Mouse (Mus musculus) bone marrow macrophage, adult 2 months (primary cell): ENCODE measurements around the gene Brd2. TPM values are rescaled to one million over a fixed set of nuclear protein-coding genes. Genes with fewer than 3 reads are reported as not detected.
A peak's percentile ranks its signal among the peaks of the same experiment; 100 is the strongest.

Experiments used
- H3K27ac ChIP-seq: 2 replicates; pipeline ENCODE4 v1.5.1; 2012; ENCODE audit warnings: low read depth, low read length; ENCODE audit not compliant: insufficient read depth
- H3K4me1 ChIP-seq: 2 replicates; pipeline ENCODE4 v1.6.1; 2012; ENCODE audit warnings: low read length; ENCODE audit not compliant: control insufficient read depth, insufficient read depth
- H3K4me3 ChIP-seq: 2 replicates; pipeline ENCODE4 v1.5.1; 2012; ENCODE audit warnings: mild to moderate bottlenecking, low read length, moderate library complexity; ENCODE audit not compliant: insufficient read depth
- CTCF ChIP-seq: IDR thresholded peaks from 2 replicates; pipeline ENCODE4 v1.5.1; 2012; ENCODE audit warnings: low read depth, mild to moderate bottlenecking, low read length, moderate library complexity
- POLR2A ChIP-seq: IDR thresholded peaks from 2 replicates; pipeline ENCODE4 v1.6.1; 2012; ENCODE audit warnings: mild to moderate bottlenecking, low read depth, low read length, borderline replicate concordance
- polyA plus RNA-seq: library from polyadenylated mRNA; stranded (reverse); fragments of >200 nt; gene quantifications from 2 replicates; pipeline ENCODE4 v1.2.4, GENCODE M21; 2012; ENCODE audit not compliant: missing spikeins, insufficient read depth, insufficient read length

Gene Brd2
- polyA plus RNA-seq, 1 experiment: 185 TPM

- Histone ChIP-seq H3K27ac (peak overlapping the region; percentile 85), H3K4me3 (peak overlapping the region; percentile 72), H3K4me1 (peaks cover 22% of the 10 kb centered on the region)
- no peak for TF ChIP-seq POLR2A
- peak; percentile 79 for TF ChIP-seq CTCF
These were observed 20.8 kb downstream of the Brd2 start for GRCm38 (mm10) chr17:34101604-34102032.

GRCm38 (mm10) chr17:34101185-34101584 lies 21.2 kb downstream of the Brd2 start:
- Histone ChIP-seq H3K4me3 (0 out of 2 replicates have a peak overlapping the region, but pooled peaks have one; percentile 9), H3K4me1 (peaks cover 27% of the 10 kb centered on the region), H3K27ac (no peak overlapping the region)
- no peak for TF ChIP-seq CTCF
- no peak for TF ChIP-seq POLR2A

GRCm38 (mm10) chr17:34099531-34099930 lies 22.9 kb downstream of the Brd2 start:
- Histone ChIP-seq H3K4me1 (peaks cover 28% of the 10 kb centered on the region), H3K27ac (no peak overlapping the region), H3K4me3 (no peak overlapping the region)
- TF ChIP-seq POLR2A (no peak), CTCF (no peak)

GRCm38 (mm10) chr17:34098709-34099479 lies 23.5 kb downstream of the Brd2 start:
- Histone ChIP-seq H3K27ac (no peak overlapping the region), H3K4me3 (no peak overlapping the region), H3K4me1 (peaks cover 28% of the 10 kb centered on the region)
- TF ChIP-seq CTCF (no peak), POLR2A (no peak)

- H3K4me1 ChIP-seq: peaks cover 26% of the 10 kb centered on the region
- no peak overlapping the region for H3K4me3 ChIP-seq
- TF ChIP-seq CTCF: no peak
- no peak for TF ChIP-seq POLR2A
- H3K27ac ChIP-seq: no peak overlapping the region
These were observed 25.2 kb downstream of the Brd2 start for GRCm38 (mm10) chr17:34097272-34097671.

- no peak overlapping the region for H3K4me3 ChIP-seq
- H3K27ac ChIP-seq: no peak overlapping the region
- TF ChIP-seq CTCF: no peak
- no peak for TF ChIP-seq POLR2A
- peaks cover 28% of the 10 kb centered on the region for H3K4me1 ChIP-seq
These were observed 25.9 kb downstream of the Brd2 start for GRCm38 (mm10) chr17:34096497-34097010.

GRCm38 (mm10) chr17:34094283-34095035 lies 28.0 kb downstream of the Brd2 start:
- TF ChIP-seq POLR2A (no peak), CTCF (no peak)
- Histone ChIP-seq H3K4me3 (no peak overlapping the region), H3K27ac (no peak overlapping the region), H3K4me1 (peaks cover 23% of the 10 kb centered on the region)

- peak overlapping the region; percentile 70 for H3K27ac ChIP-seq
- H3K4me1 ChIP-seq: peaks cover 26% of the 10 kb centered on the region
- H3K4me3 ChIP-seq: no peak overlapping the region
- TF ChIP-seq POLR2A: no peak
- TF ChIP-seq CTCF: no peak
These were observed 29.1 kb downstream of the Brd2 start for GRCm38 (mm10) chr17:34093199-34093874.

- Histone ChIP-seq H3K4me1 (peaks cover 26% of the 10 kb centered on the region), H3K27ac (peak within 1 kb of the TSS; percentile 70), H3K4me3 (peak within 1 kb of the TSS; percentile 10; the same call in 1 of the 2 replicates)
- no peak for TF ChIP-seq CTCF
These were observed 30.1 kb downstream of the Brd2 start, which contains the start of gene H2-Oa for GRCm38 (mm10) chr17:34092197-34092875. Gene H2-Oa, plus strand, starts transcription at chr17:34092340.
